Mouse (Mus musculus) T-helper 2 cell (primary cell): Measurements from ENCODE around the gene Mybphl.

Source experiments
- in situ Hi-C: fragments of 300-600 bp; cut with MboI, MseI; formaldehyde crosslinking; loops from one replicate; pipeline ENCODE4 v1.15.1; 2025; ENCODE audit warnings: high pct_unique_total_duplicates

Gene Mybphl

GRCm38 (mm10) chr3:108409656-108410358, 45.1 kb downstream of the Mybphl start:
- in situ Hi-C loops: no loop called here

DNA sequence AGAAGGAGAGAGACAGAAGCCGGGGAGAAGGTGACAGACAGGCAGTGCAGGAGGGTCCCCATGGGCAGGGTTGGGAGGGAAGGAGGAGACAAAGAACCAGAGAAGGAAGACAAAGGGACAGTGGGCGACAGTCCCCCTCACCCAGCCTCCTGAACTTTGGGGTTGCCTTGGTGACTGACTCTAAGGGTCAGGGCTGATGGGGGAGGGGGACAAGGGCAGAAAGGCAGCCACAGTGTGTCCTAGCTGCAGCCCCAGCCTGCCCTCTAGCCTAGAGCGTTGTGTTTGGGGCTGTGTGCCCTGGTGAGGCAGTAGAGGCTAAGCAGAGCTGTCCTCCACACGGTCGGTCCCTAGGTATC, 45.6 kb downstream of the Mybphl start:
- in situ Hi-C loops: no loop called here

DNA sequence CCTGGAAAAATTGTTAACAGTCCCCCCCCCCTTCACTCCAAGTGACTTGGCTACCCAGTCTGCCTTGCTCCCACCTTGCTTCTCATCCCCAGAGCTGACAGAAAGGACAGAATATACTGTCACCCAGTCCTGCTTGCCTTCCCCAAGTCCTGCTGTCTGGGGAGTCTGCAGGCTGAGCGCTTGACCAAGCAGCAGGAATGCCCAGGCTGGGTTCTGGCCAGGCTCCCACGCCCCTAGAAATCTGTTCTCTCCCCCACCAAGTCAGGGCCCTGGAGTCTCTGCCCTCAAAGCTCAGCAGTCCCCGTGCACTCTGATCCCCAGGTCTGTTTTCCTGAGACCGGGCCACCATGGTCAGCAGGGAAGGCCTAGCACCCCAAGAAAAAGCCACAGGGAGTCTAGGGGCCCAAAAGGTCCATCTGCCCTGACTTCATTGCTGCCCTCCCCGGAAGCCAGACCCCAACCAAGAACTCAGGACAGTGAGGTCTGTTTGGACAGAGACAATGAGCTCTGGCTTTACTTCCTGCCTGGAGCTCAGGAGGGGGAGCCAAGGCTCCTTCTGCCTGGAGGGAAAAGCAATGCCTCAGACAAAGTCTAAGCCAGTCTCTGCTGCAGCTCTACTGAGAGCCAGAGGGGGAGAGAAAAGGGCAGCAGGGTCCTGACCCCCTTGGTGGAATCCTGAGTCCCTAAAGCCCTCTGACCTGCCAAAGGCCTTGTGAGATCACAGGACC, 46.5 kb downstream of the Mybphl start:
- in situ Hi-C loops: no loop called here

GRCm38 (mm10) chr3:108411754-108412121, 47.0 kb downstream of the Mybphl start:
- in situ Hi-C loops: no loop called here

DNA sequence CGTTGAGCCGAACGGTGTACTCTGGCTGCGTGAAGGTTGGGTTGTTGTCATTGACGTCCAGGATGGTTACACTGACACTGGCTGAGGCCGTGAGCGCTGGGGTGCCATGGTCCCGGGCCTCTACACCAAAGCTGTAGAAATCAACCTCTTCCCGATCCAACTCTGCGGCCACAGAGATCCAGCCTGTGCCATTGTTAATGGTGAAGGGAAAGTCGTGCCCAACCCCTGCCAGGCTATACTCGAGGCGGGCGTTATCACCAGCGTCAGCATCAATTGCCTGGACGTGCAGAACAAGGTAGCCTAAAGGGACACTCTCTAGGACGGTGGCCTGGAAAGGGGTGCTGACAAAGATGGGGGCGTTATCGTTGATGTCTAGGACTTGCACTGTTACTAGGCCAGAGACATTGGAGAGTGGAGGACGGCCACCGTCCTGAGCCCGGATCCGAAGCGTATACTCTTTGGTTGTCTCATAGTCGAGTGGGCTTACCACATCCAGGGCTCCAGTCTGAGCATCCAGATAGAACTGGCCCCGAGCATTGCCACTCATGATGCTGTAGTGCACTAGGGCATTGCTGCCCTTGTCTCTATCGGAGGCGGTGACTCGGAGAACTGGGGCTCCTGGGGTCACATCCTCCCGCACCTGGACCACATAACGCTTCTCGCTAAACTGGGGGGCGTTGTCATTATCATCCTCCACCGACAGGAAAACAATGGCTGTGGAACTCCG, 49.1 kb downstream of the Mybphl start:
- in situ Hi-C loops: no loop called here

- in situ Hi-C loops: no loop called here
These were observed 50.4 kb downstream of the Mybphl start, which contains the start of gene Celsr2 for GRCm38 (mm10) chr3:108414857-108415830. Gene Celsr2, minus strand, starts transcription at chr3:108415552.

DNA sequence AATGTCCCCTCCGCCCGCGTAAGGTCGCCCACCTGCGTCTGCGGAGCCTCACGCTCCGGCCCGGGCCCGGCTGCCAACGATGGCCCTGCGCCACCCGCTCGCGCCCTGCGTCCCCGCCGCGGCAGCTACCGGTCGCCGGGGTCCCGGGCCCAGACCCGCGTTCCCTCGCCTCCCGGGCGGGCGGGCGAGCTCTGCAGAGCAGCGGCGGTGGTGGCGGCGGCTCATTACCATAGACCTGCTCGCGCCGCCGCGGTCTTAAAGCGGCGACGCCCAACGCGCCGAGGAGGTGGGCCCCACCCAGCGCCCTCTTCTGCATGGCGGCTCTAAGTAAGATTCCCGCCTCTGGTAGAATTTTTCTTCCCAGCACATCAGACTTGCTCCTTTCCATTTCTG, 51.1 kb downstream of the Mybphl start:
- in situ Hi-C loops: no loop called here

DNA sequence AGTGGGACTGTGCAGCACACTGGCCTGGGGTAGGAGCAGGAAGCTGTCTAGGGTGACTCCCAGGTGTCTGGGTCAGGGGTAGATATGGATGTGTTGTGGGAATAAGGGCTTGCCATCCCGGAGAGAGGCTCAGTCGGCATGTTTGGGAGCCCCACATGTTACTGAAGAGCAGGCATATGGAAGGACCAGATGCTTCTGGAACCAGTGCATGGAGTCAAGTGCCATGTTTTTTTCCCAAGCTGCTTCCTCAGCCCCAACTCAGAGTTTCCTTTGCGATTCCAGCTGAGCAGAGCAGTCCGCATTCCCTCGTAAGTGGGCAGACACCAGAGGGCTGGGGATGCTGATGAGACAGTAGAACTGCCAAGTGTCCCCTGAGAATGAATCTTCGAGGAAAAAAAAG, 58.3 kb downstream of the Mybphl start:
- in situ Hi-C loops: no loop called here

- in situ Hi-C loops: no loop called here
These were observed 59.4 kb downstream of the Mybphl start for GRCm38 (mm10) chr3:108423844-108424801.

DNA sequence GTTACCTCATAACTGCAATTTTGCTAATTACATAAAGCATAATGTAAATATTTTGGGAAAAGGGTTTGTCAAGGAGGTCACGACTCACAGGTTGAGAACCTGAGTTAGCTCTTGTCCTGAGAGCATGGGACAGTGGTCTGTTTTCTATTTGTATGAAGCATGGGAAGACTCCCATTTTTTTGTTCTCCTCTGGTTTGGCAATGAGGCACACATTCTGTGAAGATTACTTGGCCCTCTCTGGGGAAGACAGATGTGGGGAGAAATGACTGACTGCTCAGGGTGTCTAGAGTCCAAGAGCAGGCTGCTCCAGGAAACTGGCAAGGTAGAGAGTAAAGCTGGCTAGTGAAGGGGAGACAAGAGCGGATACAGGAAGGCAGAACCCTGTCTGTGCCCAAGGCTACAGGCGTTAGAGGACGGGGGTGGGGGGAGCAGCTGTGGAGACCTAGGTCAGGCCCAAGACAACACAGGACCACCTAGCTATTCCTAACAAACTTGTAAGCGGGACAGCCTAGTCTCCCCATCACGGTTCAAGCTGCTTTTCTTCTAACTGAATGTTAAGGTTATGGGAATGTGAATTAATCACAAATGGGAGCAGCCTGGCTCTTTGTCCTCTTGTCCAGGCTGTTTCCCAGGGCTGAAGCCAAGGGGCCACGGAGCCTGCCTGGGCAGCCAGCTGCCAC, 60.4 kb downstream of the Mybphl start:
- in situ Hi-C loops: no loop called here

DNA sequence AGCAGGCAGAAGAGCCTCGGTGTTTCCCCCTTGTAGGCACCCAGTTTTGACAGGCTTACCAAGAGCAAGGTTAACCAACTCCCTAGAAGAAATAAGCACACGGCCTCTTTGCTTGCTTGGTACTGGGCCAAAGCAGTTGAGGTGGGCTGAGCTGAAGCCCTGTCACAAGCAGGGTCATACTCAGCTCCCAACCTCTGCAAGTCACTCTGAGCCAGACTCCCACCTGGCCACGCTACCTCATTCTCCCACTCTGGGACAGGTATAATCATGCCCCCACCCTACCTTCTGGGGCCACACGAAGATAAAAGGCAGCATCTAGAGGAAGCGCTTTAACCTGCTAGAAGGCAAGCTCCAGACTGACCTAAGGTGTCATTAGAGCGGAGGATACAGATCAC, 60.9 kb downstream of the Mybphl start:
- in situ Hi-C loops: no loop called here
